Mouse (Mus musculus): Measurements from ENCODE around the gene Tcam1.

The Tcam1 gene

GRCm38 (mm10) chr11:106268326-106269059 is 8.0 kb upstream of the Tcam1 start:
- no peak for DNase-seq (ENCODE audit: low read depth, low spot score)
- H3K36me3 ChIP-seq (ENCODE audit: control insufficient read depth, insufficient read depth, low read length, poor library complexity, severe bottlenecking) = peaks cover 20% of the 10 kb centered on the region
- H3K27me3 ChIP-seq (ENCODE audit: control insufficient read depth, insufficient read depth, low read length, poor library complexity, severe bottlenecking) = no peaks in the 10 kb centered on the region

- Histone ChIP-seq H3K36me3 (ENCODE audit: control insufficient read depth, insufficient read depth, low read length, poor library complexity, severe bottlenecking) (peaks cover 15% of the 10 kb centered on the region), H3K27me3 (ENCODE audit: control insufficient read depth, insufficient read depth, low read length, poor library complexity, severe bottlenecking) (no peaks in the 10 kb centered on the region)
- peak; percentile 20 for DNase-seq (ENCODE audit: low read depth, low spot score)
Measured at GRCm38 (mm10) chr11:106269060-106269431, 7.4 kb upstream of the Tcam1 start.

GRCm38 (mm10) chr11:106271131-106271793 is 5.2 kb upstream of the Tcam1 start:
- no peaks in the 10 kb centered on the region for H3K27me3 ChIP-seq (ENCODE audit: control insufficient read depth, insufficient read depth, low read length, poor library complexity, severe bottlenecking)
- H3K36me3 ChIP-seq (ENCODE audit: control insufficient read depth, insufficient read depth, low read length, poor library complexity, severe bottlenecking) = peaks cover 6% of the 10 kb centered on the region; the same call in 1 of the 2 replicates
- no peak for DNase-seq (ENCODE audit: low read depth, low spot score)

GRCm38 (mm10) chr11:106271794-106272643 is 4.5 kb upstream of the Tcam1 start:
- Histone ChIP-seq H3K27me3 (ENCODE audit: control insufficient read depth, insufficient read depth, low read length, poor library complexity, severe bottlenecking) (no peaks in the 10 kb centered on the region), H3K36me3 (ENCODE audit: control insufficient read depth, insufficient read depth, low read length, poor library complexity, severe bottlenecking) (peaks cover 5% of the 10 kb centered on the region; the same call in 1 of the 2 replicates)
- DNase-seq (ENCODE audit: low read depth, low spot score) = peak; percentile 58

- peak; percentile 96 for DNase-seq (ENCODE audit: low read depth, low spot score)
- H3K36me3 ChIP-seq (ENCODE audit: control insufficient read depth, insufficient read depth, low read length, poor library complexity, severe bottlenecking) = peaks cover under 1% of the 10 kb centered on the region; the same call in 1 of the 2 replicates
- H3K27me3 ChIP-seq (ENCODE audit: control insufficient read depth, insufficient read depth, low read length, poor library complexity, severe bottlenecking) = no peaks in the 10 kb centered on the region
Measured at GRCm38 (mm10) chr11:106272644-106273310, 3.7 kb upstream of the Tcam1 start, which contains the start of gene Smarcd2. Gene Smarcd2, minus strand, starts transcription at chr11:106272972.

GRCm38 (mm10) chr11:106273311-106273684 is 3.2 kb upstream of the Tcam1 start:
- no peaks in the 10 kb centered on the region for H3K36me3 ChIP-seq (ENCODE audit: control insufficient read depth, insufficient read depth, low read length, poor library complexity, severe bottlenecking)
- DNase-seq (ENCODE audit: low read depth, low spot score) = no peak
- H3K27me3 ChIP-seq (ENCODE audit: control insufficient read depth, insufficient read depth, low read length, poor library complexity, severe bottlenecking) = no peaks in the 10 kb centered on the region

- no peaks in the 10 kb centered on the region for H3K27me3 ChIP-seq (ENCODE audit: control insufficient read depth, insufficient read depth, low read length, poor library complexity, severe bottlenecking)
- DNase-seq (ENCODE audit: low read depth, low spot score) = no peak
- no peaks in the 10 kb centered on the region for H3K36me3 ChIP-seq (ENCODE audit: control insufficient read depth, insufficient read depth, low read length, poor library complexity, severe bottlenecking)
Measured at GRCm38 (mm10) chr11:106273811-106274210, 2.7 kb upstream of the Tcam1 start.

- Histone ChIP-seq H3K27me3 (ENCODE audit: control insufficient read depth, insufficient read depth, low read length, poor library complexity, severe bottlenecking) (no peaks in the 10 kb centered on the region), H3K36me3 (ENCODE audit: control insufficient read depth, insufficient read depth, low read length, poor library complexity, severe bottlenecking) (no peaks in the 10 kb centered on the region)
- no peak for DNase-seq (ENCODE audit: low read depth, low spot score)
Measured at GRCm38 (mm10) chr11:106274374-106274773, 2.1 kb upstream of the Tcam1 start.

GRCm38 (mm10) chr11:106274971-106275411 is 1.5 kb upstream of the Tcam1 start:
- no peak for DNase-seq (ENCODE audit: low read depth, low spot score)
- no peaks in the 10 kb centered on the region for H3K36me3 ChIP-seq (ENCODE audit: control insufficient read depth, insufficient read depth, low read length, poor library complexity, severe bottlenecking)
- no peaks in the 10 kb centered on the region for H3K27me3 ChIP-seq (ENCODE audit: control insufficient read depth, insufficient read depth, low read length, poor library complexity, severe bottlenecking)

- no peaks in the 10 kb centered on the region for H3K36me3 ChIP-seq (ENCODE audit: control insufficient read depth, insufficient read depth, low read length, poor library complexity, severe bottlenecking)
- DNase-seq (ENCODE audit: low read depth, low spot score) = no peak
Measured at GRCm38 (mm10) chr11:106282452-106282851, 6.0 kb downstream of the Tcam1 start.

GRCm38 (mm10) chr11:106283371-106283770 is 6.9 kb downstream of the Tcam1 start:
- DNase-seq (ENCODE audit: low read depth, low spot score) = no peak
- Histone ChIP-seq H3K36me3 (ENCODE audit: control insufficient read depth, insufficient read depth, low read length, poor library complexity, severe bottlenecking) (no peaks in the 10 kb centered on the region), H3K27me3 (ENCODE audit: control insufficient read depth, insufficient read depth, low read length, poor library complexity, severe bottlenecking) (no peaks in the 10 kb centered on the region)

More at GRCm38 (mm10) chr11:106282452-106282851, 6.0 kb downstream of the Tcam1 start:
- no peaks in the 10 kb centered on the region for H3K27me3 ChIP-seq (ENCODE audit: control insufficient read depth, insufficient read depth, low read length, poor library complexity, severe bottlenecking)

- DNase-seq (ENCODE audit: low read depth, low spot score) = no peak
- Histone ChIP-seq H3K27me3 (ENCODE audit: control insufficient read depth, insufficient read depth, low read length, poor library complexity, severe bottlenecking) (no peaks in the 10 kb centered on the region), H3K36me3 (ENCODE audit: control insufficient read depth, insufficient read depth, low read length, poor library complexity, severe bottlenecking) (no peaks in the 10 kb centered on the region)
Measured at GRCm38 (mm10) chr11:106284126-106284525, 7.7 kb downstream of the Tcam1 start.

- H3K36me3 ChIP-seq (ENCODE audit: control insufficient read depth, insufficient read depth, low read length, poor library complexity, severe bottlenecking) = no peaks in the 10 kb centered on the region
- no peak for DNase-seq (ENCODE audit: low read depth, low spot score)
- no peaks in the 10 kb centered on the region for H3K27me3 ChIP-seq (ENCODE audit: control insufficient read depth, insufficient read depth, low read length, poor library complexity, severe bottlenecking)
Measured at GRCm38 (mm10) chr11:106286206-106286605, 9.7 kb downstream of the Tcam1 start.

GRCm38 (mm10) chr11:106286987-106287386 is 10.5 kb downstream of the Tcam1 start:
- H3K36me3 ChIP-seq (ENCODE audit: control insufficient read depth, insufficient read depth, low read length, poor library complexity, severe bottlenecking) = no peaks in the 10 kb centered on the region
- no peaks in the 10 kb centered on the region for H3K27me3 ChIP-seq (ENCODE audit: control insufficient read depth, insufficient read depth, low read length, poor library complexity, severe bottlenecking)
- DNase-seq (ENCODE audit: low read depth, low spot score) = no peak

Data from splenic B cell, adult 2 months (primary cell).